Mouse (Mus musculus): Measurements from ENCODE around the gene Tnp2. TPM values are rescaled to one million over a fixed set of nuclear protein-coding genes. Genes with fewer than 3 reads are reported as not detected.
"Not testable (repeated sequence)": the region's sequence is repeated elsewhere in the genome, so short reads cannot be mapped to it uniquely, and the experiment has no call there.

Tnp2 gene
- polyA plus RNA-seq, 1 experiment from 2014 or later: not detected

DNA sequence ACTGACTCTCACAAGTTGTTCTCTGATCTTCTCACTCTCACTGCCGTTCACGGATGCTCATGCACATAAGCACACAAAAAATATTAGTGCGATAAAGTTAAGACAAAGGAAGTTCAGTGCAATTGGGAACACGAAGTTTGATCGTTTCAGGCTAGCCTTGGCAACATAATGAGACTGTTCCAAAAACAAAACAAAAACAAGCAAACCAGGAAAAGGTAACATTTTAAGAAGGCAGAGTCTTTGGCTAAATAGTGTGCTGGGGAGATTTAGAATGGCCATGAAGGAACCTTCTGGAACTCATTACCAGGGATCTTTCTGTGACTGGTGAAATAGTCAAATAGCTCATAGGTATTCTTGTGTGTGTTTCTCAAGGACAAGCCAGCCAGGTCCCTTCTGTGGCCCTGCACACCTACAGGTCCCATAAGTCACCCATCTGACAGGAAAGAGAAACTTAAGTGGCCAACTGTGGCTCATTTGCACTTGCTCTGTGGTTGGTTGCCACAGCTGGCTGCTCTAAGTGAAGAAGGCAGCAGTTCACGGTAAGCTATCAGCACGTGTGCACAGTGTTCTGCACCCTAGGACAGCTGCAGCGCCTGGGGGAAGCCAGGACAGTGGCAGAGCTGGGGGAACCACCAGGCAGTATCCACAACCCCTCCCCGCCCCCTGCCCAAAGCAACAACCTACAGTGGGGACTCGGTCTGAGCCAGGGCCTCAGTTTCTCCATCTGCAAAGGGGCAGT lies 17.5 kb upstream of the Tnp2 start, which contains the start of gene Prm1:
TSS of gene Prm1 (minus strand) at position 51 of the 739 bp plus-strand sequence.
- Histone ChIP-seq H3K9ac (ENCODE audit: low read depth, low read length) (no peak within 1 kb of the TSS), H3K4me2 (ENCODE audit: low read length) (no peak within 1 kb of the TSS), H3K4me1 (ENCODE audit: control insufficient read depth, insufficient read depth, low read length) (no peaks in the 10 kb centered on the region), H3K27me3 (ENCODE audit: control insufficient read depth, insufficient read depth, low read depth, low read length) (no peaks in the 10 kb centered on the region), H3K36me3 (ENCODE audit: control insufficient read depth, insufficient read depth, low read length) (no peaks in the 10 kb centered on the region), H3K9me3 (replicated peaks; ENCODE audit: control insufficient read depth, low read length, poor library complexity, severe bottlenecking) (no peaks in the 10 kb centered on the region), H3K27ac (ENCODE audit: low read length) (no peak within 1 kb of the TSS), H3K4me3 (ENCODE audit: low read depth, low read length) (no peak within 1 kb of the TSS)
- WGBS: 81% methylated on average over 10 of the region's 10 CpGs
- ATAC-seq: no peak

DNA sequence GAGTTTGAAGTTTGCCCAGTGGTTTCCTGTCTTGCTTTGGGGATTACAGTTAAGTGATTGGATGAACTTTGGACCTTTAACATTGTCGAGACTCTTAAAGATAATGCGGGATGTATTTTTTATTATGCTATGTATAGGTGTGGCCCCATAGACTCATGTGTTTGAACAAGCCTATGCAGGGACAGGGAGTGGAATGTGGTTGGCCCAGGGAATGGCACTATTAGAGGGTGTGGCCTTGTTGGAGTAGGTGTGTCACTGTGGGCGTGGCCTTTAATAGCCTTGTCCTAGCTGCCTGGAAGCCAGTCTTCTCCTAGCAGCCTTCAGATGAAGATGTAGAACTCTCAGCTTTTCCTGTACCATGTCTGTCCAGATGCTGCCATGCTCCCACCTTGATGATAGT lies 14.0 kb upstream of the Tnp2 start:
- not testable (repeated sequence) for ATAC-seq
- WGBS: 88% methylated on average over 3 of the region's 3 CpGs

DNA sequence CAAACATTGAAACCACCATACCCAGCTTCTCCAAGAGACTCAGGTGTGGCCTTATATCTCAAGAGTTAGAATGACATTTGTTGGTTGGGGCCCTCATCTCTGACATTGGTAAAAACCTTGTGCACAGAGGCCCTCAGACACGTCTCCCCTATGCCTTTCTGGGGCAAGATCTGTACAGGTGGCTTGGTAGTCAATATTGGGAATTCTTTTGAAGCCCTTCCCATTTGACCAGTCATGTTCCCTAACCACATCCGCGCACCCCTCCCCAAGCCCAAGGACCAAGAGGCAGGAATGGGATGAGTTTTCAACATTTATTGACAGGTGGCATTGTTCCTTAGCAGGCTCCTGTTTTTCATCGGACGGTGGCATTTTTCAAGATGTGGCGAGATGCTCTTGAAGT lies 7.6 kb upstream of the Tnp2 start, which contains the start of gene Prm2:
TSS of gene Prm2 (minus strand) at position 101 of the 400 bp plus-strand sequence.
- H3K4me1 ChIP-seq (ENCODE audit: control insufficient read depth, insufficient read depth, low read length): no peaks in the 10 kb centered on the region
- WGBS: 75% methylated on average over 6 of the region's 6 CpGs
- no peak within 1 kb of the TSS for H3K4me3 ChIP-seq (ENCODE audit: low read depth, low read length)
- H3K27me3 ChIP-seq (ENCODE audit: control insufficient read depth, insufficient read depth, low read depth, low read length): no peaks in the 10 kb centered on the region; the same call in 1 of the 2 replicates
- H3K27ac ChIP-seq (ENCODE audit: low read length): no peak within 1 kb of the TSS
- H3K36me3 ChIP-seq (ENCODE audit: control insufficient read depth, insufficient read depth, low read length): no peaks in the 10 kb centered on the region
- no peak within 1 kb of the TSS for H3K4me2 ChIP-seq (ENCODE audit: low read length)
- no peak for ATAC-seq
- H3K9ac ChIP-seq (ENCODE audit: low read depth, low read length): no peak within 1 kb of the TSS
- H3K9me3 ChIP-seq (replicated peaks; ENCODE audit: control insufficient read depth, low read length, poor library complexity, severe bottlenecking): no peaks in the 10 kb centered on the region

More for the DNA sequence above, 14.0 kb upstream of the Tnp2 start:
- not testable (repeated sequence) for H3K36me3 ChIP-seq (ENCODE audit: control insufficient read depth, insufficient read depth, low read length); H3K27me3 ChIP-seq (ENCODE audit: control insufficient read depth, insufficient read depth, low read depth, low read length); H3K4me2 ChIP-seq (ENCODE audit: low read length); H3K4me3 ChIP-seq (ENCODE audit: low read depth, low read length); H3K9me3 ChIP-seq (replicated peaks; ENCODE audit: control insufficient read depth, low read length, poor library complexity, severe bottlenecking); H3K9ac ChIP-seq (ENCODE audit: low read depth, low read length); H3K4me1 ChIP-seq (ENCODE audit: control insufficient read depth, insufficient read depth, low read length); H3K27ac ChIP-seq (ENCODE audit: low read length)

DNA sequence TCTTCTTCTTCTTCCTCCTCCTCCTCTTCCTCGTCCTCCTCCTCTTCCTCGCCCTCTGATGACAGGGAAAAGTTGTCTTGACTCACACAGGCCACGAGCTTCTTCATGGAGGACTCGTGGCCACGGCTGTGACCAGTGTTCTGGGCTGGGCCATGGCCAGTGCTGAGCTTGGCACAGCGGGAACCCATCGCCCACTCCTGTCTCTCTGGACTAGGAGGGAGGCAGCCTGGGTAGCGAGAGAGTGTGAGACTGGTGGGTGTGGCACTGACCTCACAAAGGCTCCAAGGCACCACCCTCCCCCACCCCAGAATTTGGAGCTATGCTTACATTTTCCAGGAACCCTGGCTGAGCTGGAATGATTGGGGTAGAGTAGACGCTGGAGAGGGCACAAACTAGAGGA lies 2.2 kb upstream of the Tnp2 start, which contains the start of gene Prm3:
TSS of gene Prm3 (minus strand) at position 213 of the 400 bp plus-strand sequence.
- Histone ChIP-seq H3K4me1 (ENCODE audit: control insufficient read depth, insufficient read depth, low read length) (peaks cover 3% of the 10 kb centered on the region; the same call in 1 of the 2 replicates), H3K36me3 (ENCODE audit: control insufficient read depth, insufficient read depth, low read length) (no peaks in the 10 kb centered on the region), H3K9ac (ENCODE audit: low read depth, low read length) (no peak within 1 kb of the TSS), H3K27me3 (ENCODE audit: control insufficient read depth, insufficient read depth, low read depth, low read length) (no peaks in the 10 kb centered on the region), H3K9me3 (replicated peaks; ENCODE audit: control insufficient read depth, low read length, poor library complexity, severe bottlenecking) (no peaks in the 10 kb centered on the region), H3K4me3 (ENCODE audit: low read depth, low read length) (no peak within 1 kb of the TSS), H3K4me2 (ENCODE audit: low read length) (no peak within 1 kb of the TSS), H3K27ac (ENCODE audit: low read length) (no peak within 1 kb of the TSS)
- WGBS: 79% methylated on average over 9 of the region's 9 CpGs
- ATAC-seq: no peak

DNA sequence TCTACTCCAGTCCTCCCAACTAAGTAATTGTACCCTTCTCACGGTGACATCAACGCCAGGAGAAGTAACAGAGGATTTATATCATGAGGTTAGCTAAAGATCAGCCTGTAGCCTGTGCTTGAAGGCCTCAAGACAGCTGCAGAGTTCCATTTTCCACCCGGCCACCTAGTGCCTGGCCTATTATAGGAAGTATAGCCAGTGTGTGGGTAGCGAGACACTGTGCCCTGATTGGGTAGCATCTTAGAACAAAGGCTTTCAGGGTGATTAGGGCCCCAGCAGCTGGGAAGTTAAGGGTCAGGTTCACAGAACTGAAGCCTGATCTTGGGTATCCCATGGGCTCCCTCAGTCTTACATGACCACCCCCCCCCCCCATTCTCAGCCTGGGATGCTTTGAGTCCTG lies 406 bp upstream of the Tnp2 start:
- no peak overlapping the region for H3K27ac ChIP-seq (ENCODE audit: low read length)
- WGBS: 63% methylated on average over 4 of the region's 4 CpGs
- ATAC-seq: no peak

DNA sequence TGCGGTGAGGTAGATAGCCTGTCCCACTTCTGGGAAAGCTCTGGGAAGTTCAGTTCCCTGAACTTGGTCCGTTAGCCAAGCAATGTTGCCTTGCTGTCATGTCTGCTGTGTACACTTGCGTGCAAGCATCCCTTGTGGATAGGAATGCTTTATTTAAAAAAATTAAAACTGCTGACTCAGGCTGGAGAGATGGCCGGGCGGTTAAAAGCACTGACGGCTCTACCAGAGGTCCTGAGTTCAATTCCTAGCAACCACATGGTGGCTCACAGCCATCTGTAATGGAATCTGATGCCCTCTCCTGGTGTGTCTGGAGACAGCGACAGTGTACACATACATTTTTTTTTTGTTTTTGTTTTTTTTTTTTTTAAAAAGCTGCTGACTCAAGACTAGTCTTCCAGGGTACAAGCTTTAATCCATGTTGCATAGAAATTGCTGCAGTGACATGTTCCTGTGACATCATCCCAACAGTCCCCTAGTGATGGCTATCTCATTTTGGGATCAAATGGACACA lies 857 bp downstream of the Tnp2 start:
- Histone ChIP-seq H3K27me3 (ENCODE audit: control insufficient read depth, insufficient read depth, low read depth, low read length) (no peaks in the 10 kb centered on the region), H3K27ac (ENCODE audit: low read length) (no peak overlapping the region), H3K4me1 (ENCODE audit: control insufficient read depth, insufficient read depth, low read length) (peaks cover 10% of the 10 kb centered on the region), H3K36me3 (ENCODE audit: control insufficient read depth, insufficient read depth, low read length) (no peaks in the 10 kb centered on the region), H3K4me2 (ENCODE audit: low read length) (no peak overlapping the region), H3K9ac (ENCODE audit: low read depth, low read length) (no peak overlapping the region), H3K9me3 (replicated peaks; ENCODE audit: control insufficient read depth, low read length, poor library complexity, severe bottlenecking) (no peaks in the 10 kb centered on the region), H3K4me3 (ENCODE audit: low read depth, low read length) (no peak overlapping the region)
- WGBS: 82% methylated on average over 7 of the region's 7 CpGs
- no peak for ATAC-seq

More for the DNA sequence above, 406 bp upstream of the Tnp2 start:
- Histone ChIP-seq H3K27me3 (ENCODE audit: control insufficient read depth, insufficient read depth, low read depth, low read length) (no peaks in the 10 kb centered on the region), H3K4me3 (ENCODE audit: low read depth, low read length) (no peak overlapping the region), H3K4me1 (ENCODE audit: control insufficient read depth, insufficient read depth, low read length) (peaks cover 6% of the 10 kb centered on the region), H3K36me3 (ENCODE audit: control insufficient read depth, insufficient read depth, low read length) (no peaks in the 10 kb centered on the region), H3K4me2 (ENCODE audit: low read length) (no peak overlapping the region), H3K9me3 (replicated peaks; ENCODE audit: control insufficient read depth, low read length, poor library complexity, severe bottlenecking) (no peaks in the 10 kb centered on the region), H3K9ac (ENCODE audit: low read depth, low read length) (no peak overlapping the region)

DNA sequence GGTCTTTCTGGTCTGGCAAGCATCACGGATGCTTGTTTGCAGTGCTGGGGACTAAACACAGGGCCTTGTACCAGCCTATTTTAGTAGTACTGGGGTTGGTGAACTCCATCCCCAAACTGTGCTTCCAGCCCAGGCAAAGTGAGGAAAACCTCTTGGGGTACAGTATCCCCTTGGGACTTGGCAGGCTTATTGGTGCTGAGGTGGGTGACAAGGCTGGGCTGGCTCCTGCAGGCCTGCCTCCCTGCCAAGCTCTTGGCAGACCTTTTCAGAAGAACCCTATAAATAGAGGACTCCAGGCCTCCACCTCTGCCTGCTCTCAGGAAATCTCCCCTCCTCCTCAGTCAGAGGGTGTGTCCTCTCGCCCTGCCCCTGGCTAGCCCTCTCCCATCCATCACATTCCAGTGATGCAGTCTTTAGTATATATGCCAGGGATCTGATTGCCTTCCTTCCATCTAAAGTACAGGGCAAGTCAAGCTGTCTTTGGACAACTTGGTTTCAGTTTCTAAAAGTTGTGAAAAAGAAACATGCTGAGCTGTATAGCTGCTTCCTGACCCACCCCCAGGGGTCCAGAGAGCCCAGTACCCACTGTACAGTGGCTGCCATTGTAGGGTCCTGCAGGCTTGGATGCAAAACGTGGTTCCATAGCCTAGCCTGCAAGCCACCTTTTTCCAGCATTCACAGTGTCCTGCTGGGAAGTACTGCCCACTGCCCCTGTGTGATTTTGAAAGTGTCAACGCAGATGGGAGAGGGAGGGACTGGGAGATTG lies 1.5 kb downstream of the Tnp2 start:
- no peaks in the 10 kb centered on the region for H3K9me3 ChIP-seq (replicated peaks; ENCODE audit: control insufficient read depth, low read length, poor library complexity, severe bottlenecking)
- no peak overlapping the region for H3K9ac ChIP-seq (ENCODE audit: low read depth, low read length)
- peaks cover 16% of the 10 kb centered on the region for H3K4me1 ChIP-seq (ENCODE audit: control insufficient read depth, insufficient read depth, low read length)
- no peak overlapping the region for H3K27ac ChIP-seq (ENCODE audit: low read length)
- no peaks in the 10 kb centered on the region for H3K36me3 ChIP-seq (ENCODE audit: control insufficient read depth, insufficient read depth, low read length)
- no peak for ATAC-seq
- no peak overlapping the region for H3K4me3 ChIP-seq (ENCODE audit: low read depth, low read length)
- H3K4me2 ChIP-seq (ENCODE audit: low read length): no peak overlapping the region
- no peaks in the 10 kb centered on the region for H3K27me3 ChIP-seq (ENCODE audit: control insufficient read depth, insufficient read depth, low read depth, low read length)
- 68% methylated on average over 4 of the region's 4 CpGs for WGBS

DNA sequence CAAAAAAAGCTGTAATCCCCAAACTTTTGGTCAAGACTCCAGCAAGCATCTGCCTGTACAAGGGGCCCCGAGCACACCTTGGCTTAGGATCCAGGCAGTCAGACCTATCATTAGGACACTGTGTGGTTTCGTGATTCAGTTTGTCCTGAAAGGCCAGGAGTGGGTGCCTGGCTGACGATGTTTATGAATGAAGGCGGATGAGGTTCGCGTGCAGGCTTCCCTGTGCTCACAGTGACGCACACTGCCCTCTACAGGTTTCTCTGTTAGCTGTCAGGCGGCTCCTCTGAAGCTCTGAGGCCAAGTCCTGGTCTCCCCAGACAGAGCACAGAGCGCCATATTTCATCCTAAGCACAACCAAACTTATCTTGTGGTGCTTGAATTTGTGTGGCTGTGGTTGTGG lies 2.2 kb downstream of the Tnp2 start:
- ATAC-seq: peak; percentile 46
- Histone ChIP-seq H3K4me1 (ENCODE audit: control insufficient read depth, insufficient read depth, low read length) (peaks cover 16% of the 10 kb centered on the region), H3K4me2 (ENCODE audit: low read length) (peak overlapping the region; percentile 99), H3K9ac (ENCODE audit: low read depth, low read length) (peak overlapping the region; percentile 86), H3K27ac (ENCODE audit: low read length) (peak overlapping the region; percentile 89), H3K4me3 (ENCODE audit: low read depth, low read length) (peak overlapping the region; percentile 66), H3K9me3 (replicated peaks; ENCODE audit: control insufficient read depth, low read length, poor library complexity, severe bottlenecking) (no peaks in the 10 kb centered on the region), H3K27me3 (ENCODE audit: control insufficient read depth, insufficient read depth, low read depth, low read length) (no peaks in the 10 kb centered on the region), H3K36me3 (ENCODE audit: control insufficient read depth, insufficient read depth, low read length) (no peaks in the 10 kb centered on the region)
- WGBS: 2% methylated on average over 9 of the region's 9 CpGs

All from midbrain, embryonic 16.5 days (tissue).